Mouse (Mus musculus): ENCODE results near the gene H2-T3.

DNA sequence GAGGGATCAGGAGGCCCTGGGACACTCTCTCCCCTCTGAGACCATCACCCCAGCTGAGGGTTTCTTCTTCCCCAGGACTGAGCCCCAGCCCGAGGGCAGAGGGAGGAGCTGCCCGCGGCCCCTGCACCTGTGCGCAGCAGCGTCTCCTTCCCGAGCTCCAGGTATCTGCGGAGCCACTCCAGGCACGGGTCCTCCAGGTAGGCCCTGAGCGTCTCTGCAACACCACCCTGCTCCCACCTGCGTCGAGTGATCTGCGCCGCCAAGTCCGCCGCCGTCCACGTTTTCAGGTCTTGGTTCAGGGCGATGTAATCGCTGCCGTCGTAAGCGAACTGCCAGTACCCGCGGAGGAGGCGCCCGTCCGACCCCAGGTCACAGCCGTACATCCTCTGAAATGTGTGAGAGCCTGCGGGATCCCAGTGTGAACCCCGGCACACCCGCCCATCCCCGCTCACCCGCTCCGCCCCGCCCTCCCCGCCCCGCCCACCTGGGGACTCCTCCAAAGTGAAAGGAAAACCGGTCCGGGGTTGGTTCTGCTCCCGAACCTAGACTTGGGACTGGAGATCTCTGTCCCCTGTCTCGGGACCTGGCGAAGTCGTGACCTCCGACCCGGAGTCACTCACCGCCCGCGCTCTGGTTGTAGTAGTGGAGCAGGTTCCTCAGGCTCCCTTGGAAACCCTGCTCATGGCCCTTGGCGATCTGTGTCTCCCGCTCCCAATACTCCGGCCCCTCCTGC, 22.6 kb downstream of the H2-T3 start:
- TF ChIP-seq CTCF (IDR thresholded peaks at IDR 0.05; ENCODE audit: low read depth, low read length) (no peak), TAL1 (conservative IDR thresholded peaks at IDR 0.05; ENCODE audit: low read depth, low read length) (no peak), GATA1 (IDR thresholded peaks at IDR 0.05; ENCODE audit: borderline replicate concordance, low read length) (no peak), GATA2 (IDR thresholded peaks at IDR 0.05; ENCODE audit: borderline replicate concordance, low read depth, low read length) (no peak)
